Mouse (Mus musculus): ENCODE data around the gene Slc25a11.

DNA sequence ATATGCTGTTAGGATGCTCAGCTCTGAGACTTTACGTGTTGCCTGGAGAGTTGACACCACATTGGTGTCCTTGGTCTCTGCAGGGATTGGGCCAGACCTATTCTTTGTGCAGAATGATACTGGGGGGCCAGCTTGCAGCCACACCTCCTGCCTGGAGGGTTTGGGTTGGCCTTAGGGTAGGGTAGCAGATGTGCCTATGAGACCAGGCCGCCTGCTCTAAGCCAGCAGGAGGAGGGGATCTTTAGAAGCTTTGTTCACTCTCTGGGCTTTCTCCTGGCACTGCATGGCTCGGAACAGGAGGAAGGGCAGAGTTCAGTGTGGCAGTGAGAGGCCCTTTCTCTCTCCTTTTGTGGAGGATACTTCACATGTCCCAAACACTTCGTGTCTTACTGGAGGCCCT lies 51.2 kb downstream of the Slc25a11 start:
- TF ChIP-seq CTCF (IDR thresholded peaks at IDR 0.05; ENCODE audit: low read depth, low read length), result no peak
- TF ChIP-seq GATA1 (IDR thresholded peaks at IDR 0.05; ENCODE audit: borderline replicate concordance, low read length), result no peak
- TF ChIP-seq GATA2 (IDR thresholded peaks at IDR 0.05; ENCODE audit: borderline replicate concordance, low read depth, low read length), result no peak

All from G1E (cell line).